In the genomic region with DNA sequence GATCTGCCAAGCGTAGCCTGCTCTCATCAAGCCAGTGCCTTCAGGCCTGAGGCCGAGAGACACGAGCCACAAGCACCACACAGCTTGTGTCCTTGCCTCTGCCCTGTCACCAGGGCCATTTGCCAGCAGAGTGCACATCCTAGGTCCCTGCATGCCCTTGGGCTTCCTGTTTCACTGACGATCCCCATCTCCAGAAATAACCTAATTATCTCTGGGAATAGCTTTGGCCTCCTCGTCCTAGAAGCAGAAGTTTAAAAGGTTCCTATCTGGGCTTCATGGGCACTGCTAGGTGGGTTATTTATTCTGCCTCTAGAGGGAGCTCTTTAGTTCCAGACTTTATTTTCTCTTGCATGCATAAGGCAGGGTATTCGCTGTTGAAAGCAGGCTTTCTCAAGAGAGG, we compare ENCODE assay signal across 9 mouse cellular contexts.
DNase-seq lines count a peak whose midpoint lies in the region; ATAC-seq and TF ChIP-seq lines count a peak whose summit lies in the region.
"Had no signal": no experiment of that assay in that cellular context is flagged by ENCODE, and none has a peak within 500 bp of the region (broad histone marks: within the 10 kb centered on the region; RNA-seq: fewer than 3 reads in every experiment).

No protein-coding gene starts in this region.

- no peak overlapping the region for H3K4me2 ChIP-seq in liver, embryonic 15.5 days
- H3K4me2 ChIP-seq in liver, embryonic 12.5 days = no peak overlapping the region
- no peak overlapping the region for H3K4me2 ChIP-seq in lung, postnatal 0 days (replicated peaks; ENCODE audit: low read depth, low read length)
- H3K4me2 ChIP-seq: neural tube, embryonic 12.5 days had no signal

- peaks cover 4% of the 10 kb centered on the region; the same call in 1 of the 2 replicates for H3K4me1 ChIP-seq in liver, embryonic 15.5 days (replicated peaks)
- no peaks in the 10 kb centered on the region for H3K4me1 ChIP-seq in liver, embryonic 12.5 days
- H3K4me1 ChIP-seq in lung, postnatal 0 days (ENCODE audit: insufficient read depth, low read depth, low read length) = no peaks in the 10 kb centered on the region
- H3K4me1 ChIP-seq: neural tube, embryonic 12.5 days had no signal

- no peaks in the 10 kb centered on the region for H3K27me3 ChIP-seq in liver, embryonic 15.5 days
- no peaks in the 10 kb centered on the region for H3K27me3 ChIP-seq in liver, embryonic 12.5 days (replicated peaks)
- no peaks in the 10 kb centered on the region for H3K27me3 ChIP-seq in lung, postnatal 0 days (replicated peaks; ENCODE audit: insufficient read depth, low read length)
- H3K27me3 ChIP-seq: neural tube, embryonic 12.5 days had no signal

- peak; percentile 73 for TF ChIP-seq CTCF in lung, postnatal 0 days (IDR thresholded peaks at IDR 0.05)

- H3K9ac ChIP-seq in liver, embryonic 15.5 days = no peak overlapping the region
- no peak overlapping the region for H3K9ac ChIP-seq in liver, embryonic 12.5 days
- no peak overlapping the region for H3K9ac ChIP-seq in lung, postnatal 0 days (replicated peaks; ENCODE audit: low read depth)
- H3K9ac ChIP-seq: neural tube, embryonic 12.5 days had no signal

- no peaks in the 10 kb centered on the region for H3K9me3 ChIP-seq in liver, embryonic 15.5 days (replicated peaks)
- H3K9me3 ChIP-seq in liver, embryonic 12.5 days (replicated peaks) = no peaks in the 10 kb centered on the region
- no peaks in the 10 kb centered on the region for H3K9me3 ChIP-seq in lung, postnatal 0 days (ENCODE audit: low read length)
- H3K9me3 ChIP-seq: neural tube, embryonic 12.5 days had no signal

- DNase-seq in adrenal gland, adult (ENCODE audit: inconsistent age in 2 of 2, low spot score in 1 of 2) = peak; percentile 78 to 90
- no peak for DNase-seq in adrenal gland, postnatal 4 days (ENCODE audit: low spot score in 2 of 2)
- DNase-seq in c-Kit-positive CD71-positive TER-119-positive erythroid progenitor cells, embryonic 14.5 days (ENCODE audit: low spot score) = peak; percentile 11
- peak; percentile 76 for DNase-seq in lung, postnatal 0 days (ENCODE audit: low spot score)
- DNase-seq in right cerebral cortex, postnatal 14 days = no peak

- H3K27ac ChIP-seq in liver, embryonic 15.5 days (replicated peaks) = no peak overlapping the region
- H3K27ac ChIP-seq in liver, embryonic 12.5 days = no peak overlapping the region
- no peak overlapping the region for H3K27ac ChIP-seq in lung, postnatal 0 days (ENCODE audit: low read length)
- H3K27ac ChIP-seq: neural tube, embryonic 12.5 days had no signal

- TF ChIP-seq EP300 in lung, postnatal 0 days (IDR thresholded peaks at IDR 0.05) = no peak

- ATAC-seq in liver, embryonic 15.5 days (ENCODE audit: insufficient read depth) = peak; percentile 54; the same call in 1 of the 2 replicates
- ATAC-seq in liver, embryonic 12.5 days = no peak
- ATAC-seq in hematopoietic stem cell, adult 5-6 weeks (replicated peaks in 1 of 2; ENCODE audit: insufficient read depth in 1 of 2, low FRiP score in 2 of 2, low TSS enrichment in 1 of 2, low read depth in 1 of 2, poor library complexity in 2 of 2, severe bottlenecking in 2 of 2) = peak; percentile 36 to 65; a peak in 2 of 4 replicates
- ATAC-seq in lung, postnatal 0 days = peak; percentile 37; the same call in 1 of the 2 replicates

- no peak overlapping the region for H3K4me3 ChIP-seq in liver, embryonic 15.5 days (replicated peaks)
- no peak overlapping the region for H3K4me3 ChIP-seq in liver, embryonic 12.5 days
- H3K4me3 ChIP-seq in lung, postnatal 0 days (ENCODE audit: low read depth, low read length) = no peak overlapping the region
- H3K4me3 ChIP-seq: neural tube, embryonic 12.5 days had no signal

- H3K36me3 ChIP-seq in liver, embryonic 15.5 days (replicated peaks) = no peaks in the 10 kb centered on the region
- H3K36me3 ChIP-seq in liver, embryonic 12.5 days = no peaks in the 10 kb centered on the region
- no peaks in the 10 kb centered on the region for H3K36me3 ChIP-seq in lung, postnatal 0 days (ENCODE audit: insufficient read depth, low read length)
- H3K36me3 ChIP-seq: neural tube, embryonic 12.5 days had no signal

- WGBS in liver, embryonic 15.5 days (ENCODE audit: insufficient replicate concordance) = 37% methylated on average over 6 of the region's 6 CpGs
- WGBS in liver, embryonic 12.5 days (ENCODE audit: insufficient replicate concordance) = 25% methylated on average over 6 of the region's 6 CpGs
- 50% methylated on average over 6 of the region's 6 CpGs for WGBS in lung, postnatal 0 days

Comparison
In these comparisons a context has a peak if more than half of its experiments do, and no peak if none do; other contexts are left out.
1. DNase-seq: peak in adrenal gland, adult (2 of 2), c-Kit-positive CD71-positive TER-119-positive erythroid progenitor cells, embryonic 14.5 days (single experiment) and lung, postnatal 0 days (single experiment); none in adrenal gland, postnatal 4 days (0 of 2) and right cerebral cortex, postnatal 14 days (single experiment).